Comparison of ENCODE assay signal across 8 mouse cellular contexts in the genomic region with DNA sequence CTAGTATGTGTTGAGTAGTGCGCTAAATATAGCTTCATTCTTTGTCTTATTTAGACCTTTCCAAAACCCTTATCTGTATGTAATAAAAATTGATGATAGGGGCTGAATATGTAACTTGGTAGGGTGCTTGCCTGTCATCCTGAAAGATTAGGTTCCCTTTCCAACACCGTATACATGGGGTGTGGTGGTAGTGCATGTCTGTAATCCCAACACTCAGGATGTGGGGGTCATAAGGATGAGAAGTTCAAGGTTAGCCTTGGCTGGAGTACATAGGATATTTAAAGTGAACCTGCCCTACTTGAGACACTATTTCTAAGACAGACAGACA. TPM values are rescaled to one million over a fixed set of nuclear protein-coding genes. Genes with fewer than 3 reads are reported as not detected.
DNase-seq lines count a peak whose midpoint lies in the region; ATAC-seq lines count a peak whose summit lies in the region.

No protein-coding gene starts in this region.

- DNase-seq in neural tube, embryonic 11.5 days (ENCODE audit: low spot score): no peak
- no peak for DNase-seq in neural tube, embryonic 10.5 days (ENCODE audit: extremely low spot score, low spot score)
- DNase-seq in forebrain, embryonic 11.5 days (ENCODE audit: low spot score): no peak
- no peak for DNase-seq in right cerebral cortex, postnatal 36 days (ENCODE audit: low spot score in 2 of 2)
- no peak for DNase-seq in ovary, postnatal 36 days (ENCODE audit: low spot score)
- DNase-seq in left cerebral cortex, postnatal 36 days (ENCODE audit: low spot score in 2 of 2): no peak

- H3K36me3 ChIP-seq in neural tube, embryonic 11.5 days (ENCODE audit: control insufficient read depth, insufficient read depth, low read length): no peaks in the 10 kb centered on the region
- H3K36me3 ChIP-seq in forebrain, embryonic 11.5 days (ENCODE audit: control insufficient read depth, insufficient read depth, low read length): no peaks in the 10 kb centered on the region
- H3K36me3 ChIP-seq in liver, embryonic 12.5 days: 0 out of 2 replicates have a peak, but pooled peaks cover 9% of the 10 kb centered on the region
- no peaks in the 10 kb centered on the region for H3K36me3 ChIP-seq in stomach, embryonic 15.5 days

- H3K4me1 ChIP-seq in neural tube, embryonic 11.5 days (ENCODE audit: control insufficient read depth, insufficient read depth, low read length): peaks cover 4% of the 10 kb centered on the region; the same call in 1 of the 2 replicates
- no peaks in the 10 kb centered on the region; the same call in 1 of the 2 replicates for H3K4me1 ChIP-seq in forebrain, embryonic 11.5 days (replicated peaks; ENCODE audit: control insufficient read depth, insufficient read depth, low read length)
- peaks cover 16% of the 10 kb centered on the region for H3K4me1 ChIP-seq in liver, embryonic 12.5 days
- H3K4me1 ChIP-seq in stomach, embryonic 15.5 days: peaks cover 6% of the 10 kb centered on the region; the same call in 1 of the 2 replicates

- no peaks in the 10 kb centered on the region for H3K27me3 ChIP-seq in neural tube, embryonic 11.5 days (ENCODE audit: control insufficient read depth, insufficient read depth, low read length)
- H3K27me3 ChIP-seq in forebrain, embryonic 11.5 days (ENCODE audit: control insufficient read depth, insufficient read depth, low read length): no peaks in the 10 kb centered on the region
- no peaks in the 10 kb centered on the region for H3K27me3 ChIP-seq in liver, embryonic 12.5 days (replicated peaks)
- no peaks in the 10 kb centered on the region for H3K27me3 ChIP-seq in stomach, embryonic 15.5 days (replicated peaks)

- H3K9me3 ChIP-seq in neural tube, embryonic 11.5 days (ENCODE audit: control insufficient read depth, low read length): no peaks in the 10 kb centered on the region
- no peaks in the 10 kb centered on the region for H3K9me3 ChIP-seq in forebrain, embryonic 11.5 days (ENCODE audit: control insufficient read depth, low read length)
- no peaks in the 10 kb centered on the region for H3K9me3 ChIP-seq in liver, embryonic 12.5 days (replicated peaks)
- no peaks in the 10 kb centered on the region for H3K9me3 ChIP-seq in stomach, embryonic 15.5 days

- peak overlapping the region; percentile 76 for H3K4me2 ChIP-seq in neural tube, embryonic 11.5 days (ENCODE audit: low read depth)
- H3K4me2 ChIP-seq in forebrain, embryonic 11.5 days (ENCODE audit: low read depth, low read length, severe bottlenecking): peak overlapping the region; percentile 50
- H3K4me2 ChIP-seq in liver, embryonic 12.5 days: peak overlapping the region; percentile 93
- peak overlapping the region; percentile 91 for H3K4me2 ChIP-seq in stomach, embryonic 15.5 days

- ATAC-seq in neural tube, embryonic 11.5 days (ENCODE audit: insufficient read depth, low FRiP score, low TSS enrichment): peak; percentile 38; the same call in 1 of the 2 replicates
- peak; percentile 53 for ATAC-seq in forebrain, embryonic 11.5 days (replicated peaks; ENCODE audit: low FRiP score)
- peak; percentile 28 for ATAC-seq in liver, embryonic 12.5 days
- ATAC-seq in stomach, embryonic 15.5 days (ENCODE audit: insufficient read depth, low FRiP score, low read depth): 0 out of 2 replicates have a peak, but pooled peaks have one; percentile 24

- H3K9ac ChIP-seq in neural tube, embryonic 11.5 days (ENCODE audit: low read length): peak overlapping the region; percentile 89
- peak overlapping the region; percentile 82 for H3K9ac ChIP-seq in forebrain, embryonic 11.5 days (ENCODE audit: low read length)
- H3K9ac ChIP-seq in liver, embryonic 12.5 days: peak overlapping the region; percentile 80
- peak overlapping the region; percentile 85; the same call in 1 of the 2 replicates for H3K9ac ChIP-seq in stomach, embryonic 15.5 days

- intact Hi-C loops in left cerebral cortex, postnatal 36 days (cut with DNase I): no loop called here

- H3K27ac ChIP-seq in neural tube, embryonic 11.5 days (ENCODE audit: low read depth, low read length): no peak overlapping the region; the same call in 1 of the 2 replicates
- H3K27ac ChIP-seq in forebrain, embryonic 11.5 days (ENCODE audit: low read depth, low read length): no peak overlapping the region
- H3K27ac ChIP-seq in liver, embryonic 12.5 days: peak overlapping the region; percentile 80; the same call in 1 of the 2 replicates
- H3K27ac ChIP-seq in stomach, embryonic 15.5 days: peak overlapping the region; percentile 94; the same call in 1 of the 2 replicates

- H3K4me3 ChIP-seq in neural tube, embryonic 11.5 days (ENCODE audit: low read depth, low read length): peak overlapping the region; percentile 53
- H3K4me3 ChIP-seq in forebrain, embryonic 11.5 days (ENCODE audit: low read depth, low read length): peak overlapping the region; percentile 55
- H3K4me3 ChIP-seq in liver, embryonic 12.5 days: peak overlapping the region; percentile 73
- H3K4me3 ChIP-seq in stomach, embryonic 15.5 days (replicated peaks): peak overlapping the region; percentile 75

- 76% methylated on average over 2 of the region's 2 CpGs for WGBS in neural tube, embryonic 11.5 days
- 73% methylated on average over 2 of the region's 2 CpGs for WGBS in forebrain, embryonic 11.5 days
- WGBS in liver, embryonic 12.5 days (ENCODE audit: insufficient replicate concordance): 54% methylated on average over 2 of the region's 2 CpGs
- WGBS in stomach, embryonic 15.5 days: 53% methylated on average over 2 of the region's 2 CpGs

RNA-seq across cellular contexts. Expression of gene Ice2, which starts 0.3 kb away (rescaled TPM):
- 18.5 and 19.8 TPM in 2 replicates for polyA plus RNA-seq in neural tube, embryonic 11.5 days (2014; fragmentation: Nextera tagmentation; extraction: Ambion mirVana)
- 21.3 and 22.6 TPM in 2 replicates for polyA plus RNA-seq in forebrain, embryonic 11.5 days (2014; fragmentation: Nextera tagmentation; extraction: Ambion mirVana)
- 12.3 and 13.4 TPM in 2 replicates for polyA plus RNA-seq in liver, embryonic 12.5 days (2016; fragmentation: Nextera tagmentation; extraction: Ambion mirVana)
- 14.0 and 17.2 TPM in 2 replicates for polyA plus RNA-seq in stomach, embryonic 15.5 days (2015; fragmentation: Nextera tagmentation; extraction: Ambion mirVana)
- 10 to 100 TPM in 1 of 2 experiments, 1 to 10 TPM in 1; 8.7 to 12.0 TPM for total RNA-seq in left cerebral cortex, postnatal 36 days (2021)

RNA-seq across cellular contexts. Expression of gene Anxa2, which starts 56.0 kb away (rescaled TPM):
- 167 and 179 TPM in 2 replicates for polyA plus RNA-seq in neural tube, embryonic 11.5 days (2014; fragmentation: Nextera tagmentation; extraction: Ambion mirVana)
- 154 and 183 TPM in 2 replicates for polyA plus RNA-seq in forebrain, embryonic 11.5 days (2014; fragmentation: Nextera tagmentation; extraction: Ambion mirVana)
- polyA plus RNA-seq in liver, embryonic 12.5 days (2016; fragmentation: Nextera tagmentation; extraction: Ambion mirVana): 92.8 and 98.0 TPM in 2 replicates
- 866 and 946 TPM in 2 replicates for polyA plus RNA-seq in stomach, embryonic 15.5 days (2015; fragmentation: Nextera tagmentation; extraction: Ambion mirVana)
- total RNA-seq in left cerebral cortex, postnatal 36 days (2021): 10 to 100 TPM in 1 of 2 experiments, 1 to 10 TPM in 1; 9.5 to 14.3 TPM

Comparison
In these comparisons a context has a peak if more than half of its experiments do, and no peak if none do; other contexts are left out.
1. H3K27ac ChIP-seq: peak in liver, embryonic 12.5 days (single experiment) and stomach, embryonic 15.5 days (single experiment); none in neural tube, embryonic 11.5 days (single experiment) and forebrain, embryonic 11.5 days (single experiment).
2. Peak in every context shown above with its lines, with median percentiles within 50 percentile points of each other: ATAC-seq, H3K4me2 ChIP-seq, H3K4me3 ChIP-seq and H3K9ac ChIP-seq.